Mouse (Mus musculus): ENCODE data around the gene Capn9. TPM values are rescaled to one million over a fixed set of nuclear protein-coding genes. Genes with fewer than 3 reads are reported as not detected.
A peak's percentile ranks its signal among the peaks of the same experiment; 100 is the strongest.

Gene Capn9
- total RNA-seq, 2 experiments from 2014 or later, result not detected

GRCm38 (mm10) chr8:124573552-124574340, 2.2 kb upstream of the Capn9 start:
- Histone ChIP-seq H3K4me3 (no peak overlapping the region), H3K27ac (peak overlapping the region; percentile 78)
- intact Hi-C loops (cut with DNase I), result loop anchor here (5.0 kb wide), 1 partner anchor 176 kb away; no protein-coding TSS in a partner anchor
- DNase-seq (ENCODE audit: extremely low spot score in 1 of 2, low spot score in 2 of 2), result peak; percentile 84 to 92
- TF ChIP-seq CTCF (IDR thresholded peaks at IDR 0.05), result peak; percentile 93

GRCm38 (mm10) chr8:124576751-124577150, 840 bp downstream of the Capn9 start:
- intact Hi-C loops (cut with DNase I), result no loop called here
- no peak overlapping the region for H3K4me3 ChIP-seq
- no peak for TF ChIP-seq CTCF (IDR thresholded peaks at IDR 0.05)
- no peak overlapping the region for H3K27ac ChIP-seq
- DNase-seq (ENCODE audit: extremely low spot score in 1 of 2, low spot score in 2 of 2), result no peak

GRCm38 (mm10) chr8:124585718-124586425, 10.0 kb downstream of the Capn9 start:
- intact Hi-C loops (cut with DNase I), result no loop called here
- DNase-seq (ENCODE audit: extremely low spot score in 1 of 2, low spot score in 2 of 2), result no peak
- no peak for TF ChIP-seq CTCF (IDR thresholded peaks at IDR 0.05)
- 0 out of 2 replicates have a peak overlapping the region, but pooled peaks have one; percentile 28 for H3K27ac ChIP-seq
- no peak overlapping the region for H3K4me3 ChIP-seq

- no peak for TF ChIP-seq CTCF (IDR thresholded peaks at IDR 0.05)
- Histone ChIP-seq H3K4me3 (no peak overlapping the region), H3K27ac (0 out of 2 replicates have a peak overlapping the region, but pooled peaks have one; percentile 28)
- intact Hi-C loops (cut with DNase I), result no loop called here
- no peak for DNase-seq (ENCODE audit: extremely low spot score in 1 of 2, low spot score in 2 of 2)
Measured at GRCm38 (mm10) chr8:124586556-124586955, 10.6 kb downstream of the Capn9 start.

GRCm38 (mm10) chr8:124589393-124589792, 13.5 kb downstream of the Capn9 start:
- TF ChIP-seq CTCF (IDR thresholded peaks at IDR 0.05), result no peak
- H3K4me3 ChIP-seq, result no peak overlapping the region
- intact Hi-C loops (cut with DNase I), result no loop called here
- DNase-seq (ENCODE audit: extremely low spot score in 1 of 2, low spot score in 2 of 2), result no peak
- no peak overlapping the region for H3K27ac ChIP-seq

GRCm38 (mm10) chr8:124604066-124604465, 28.2 kb downstream of the Capn9 start:
- no peak overlapping the region for H3K27ac ChIP-seq
- TF ChIP-seq CTCF (IDR thresholded peaks at IDR 0.05), result peak; percentile 9
- no peak for DNase-seq (ENCODE audit: extremely low spot score in 1 of 2, low spot score in 2 of 2)
- intact Hi-C loops (cut with DNase I), result no loop called here
- H3K4me3 ChIP-seq, result no peak overlapping the region

- intact Hi-C loops (cut with DNase I), result no loop called here
- TF ChIP-seq CTCF (IDR thresholded peaks at IDR 0.05), result peak; percentile 82
- Histone ChIP-seq H3K4me3 (no peak overlapping the region), H3K27ac (no peak overlapping the region)
- no peak for DNase-seq (ENCODE audit: extremely low spot score in 1 of 2, low spot score in 2 of 2)
Measured at GRCm38 (mm10) chr8:124608239-124608971, 32.5 kb downstream of the Capn9 start.

- TF ChIP-seq CTCF (IDR thresholded peaks at IDR 0.05), result no peak
- DNase-seq (ENCODE audit: extremely low spot score in 1 of 2, low spot score in 2 of 2), result no peak
- Histone ChIP-seq H3K4me3 (no peak overlapping the region), H3K27ac (no peak overlapping the region)
- intact Hi-C loops (cut with DNase I), result no loop called here
Measured at GRCm38 (mm10) chr8:124608972-124609353, 33.1 kb downstream of the Capn9 start.

GRCm38 (mm10) chr8:124614325-124614724, 38.4 kb downstream of the Capn9 start:
- intact Hi-C loops (cut with DNase I), result no loop called here

GRCm38 (mm10) chr8:124617266-124617869, 41.5 kb downstream of the Capn9 start:
- peak; percentile 95 for TF ChIP-seq CTCF (IDR thresholded peaks at IDR 0.05)
- peak overlapping the region; percentile 80 for H3K27ac ChIP-seq
- intact Hi-C loops (cut with DNase I), result loop anchor here (1.0 kb wide), 2 partner anchors 46 to 60 kb away; partner anchors contain the start of gene 2310022B05Rik
- DNase-seq (ENCODE audit: extremely low spot score in 1 of 2, low spot score in 2 of 2), result peak; percentile 82 to 89
- H3K4me3 ChIP-seq, result peak overlapping the region; percentile 43

More at GRCm38 (mm10) chr8:124614325-124614724, 38.4 kb downstream of the Capn9 start:
- no peak for DNase-seq (ENCODE audit: extremely low spot score in 1 of 2, low spot score in 2 of 2)
- Histone ChIP-seq H3K4me3 (no peak overlapping the region), H3K27ac (no peak overlapping the region)
- no peak for TF ChIP-seq CTCF (IDR thresholded peaks at IDR 0.05)

- TF ChIP-seq CTCF (IDR thresholded peaks at IDR 0.05), result no peak
- intact Hi-C loops (cut with DNase I), result no loop called here
- Histone ChIP-seq H3K27ac (no peak overlapping the region; the same call in 1 of the 2 replicates), H3K4me3 (no peak overlapping the region)
- no peak for DNase-seq (ENCODE audit: extremely low spot score in 1 of 2, low spot score in 2 of 2)
Measured at GRCm38 (mm10) chr8:124618252-124618651, 42.3 kb downstream of the Capn9 start.

Data from left cerebral cortex, adult 2 months (tissue).